Mouse (Mus musculus): ENCODE measurements around the gene Olfr618. TPM values are rescaled to one million over a fixed set of nuclear protein-coding genes. Genes with fewer than 3 reads are reported as not detected.

Olfr618 gene
- polyA plus RNA-seq (2015; fragmentation: Nextera tagmentation; extraction: Ambion mirVana): not detected in 2 replicates

DNA sequence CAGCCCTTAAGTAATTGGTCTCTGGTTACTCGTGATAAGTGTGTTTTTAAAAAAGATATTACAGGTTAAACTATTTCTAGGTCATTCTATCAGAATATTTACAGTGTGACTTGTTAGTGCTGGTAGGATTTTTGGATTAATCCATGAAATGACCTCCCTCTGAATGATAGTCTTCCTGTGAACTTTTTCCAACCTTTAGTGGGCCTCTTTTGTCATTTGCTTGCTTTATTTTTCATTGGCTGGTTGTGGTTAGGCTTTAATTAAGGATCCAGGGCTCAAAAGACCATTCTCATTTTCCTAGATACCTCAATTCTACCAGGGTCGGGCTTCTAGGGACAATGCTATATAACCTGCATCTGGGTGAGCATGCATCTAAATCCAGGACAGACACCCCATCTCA is at the start of gene Olfr618:
TSS of gene Olfr618 (plus strand) at position 301 of the 400 bp plus-strand sequence.

DNA sequence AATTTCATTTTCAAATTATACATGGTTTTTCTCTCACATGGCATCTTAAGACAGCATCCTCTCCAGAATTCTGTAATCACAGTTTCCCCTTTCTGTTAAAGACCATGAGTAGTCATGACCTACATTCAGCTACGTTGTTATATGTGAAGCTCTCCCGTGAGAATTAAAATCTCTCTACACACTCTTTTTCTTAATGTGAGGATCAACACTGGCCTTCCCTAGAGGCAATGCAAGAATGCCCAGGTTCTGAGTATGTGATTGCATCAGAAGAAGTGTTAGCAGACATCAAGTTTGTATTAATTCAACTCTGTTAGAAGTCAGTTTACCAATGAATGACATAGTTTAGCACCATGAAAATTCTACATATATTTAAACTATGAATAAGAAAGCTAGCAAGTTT is 47.3 kb upstream of the Olfr618 start, which contains the start of gene Olfr612:
TSS of gene Olfr612 (minus strand) at position 101 of the 400 bp plus-strand sequence.

DNA sequence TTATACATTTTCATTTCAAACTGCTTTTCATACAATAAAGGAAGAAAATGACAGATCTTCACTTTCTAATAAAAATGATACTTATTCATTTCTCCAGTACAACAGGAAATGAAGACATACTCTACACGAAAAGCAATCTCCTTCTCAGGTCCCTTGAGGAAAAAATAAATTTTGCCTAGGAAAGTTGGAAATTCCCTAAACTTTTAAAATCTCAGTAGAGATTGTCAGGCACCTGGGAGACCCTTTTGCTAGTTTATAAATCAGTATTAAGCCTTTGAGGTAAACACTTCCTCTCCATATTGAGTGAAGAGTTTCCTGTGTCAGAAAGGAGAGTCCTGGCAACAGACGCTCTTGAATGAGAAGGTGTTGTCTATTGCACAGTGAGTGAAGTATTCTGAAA is 42.1 kb upstream of the Olfr618 start, which contains the start of gene Olfr613:
TSS of gene Olfr613 (plus strand) at position 301 of the 400 bp plus-strand sequence.

DNA sequence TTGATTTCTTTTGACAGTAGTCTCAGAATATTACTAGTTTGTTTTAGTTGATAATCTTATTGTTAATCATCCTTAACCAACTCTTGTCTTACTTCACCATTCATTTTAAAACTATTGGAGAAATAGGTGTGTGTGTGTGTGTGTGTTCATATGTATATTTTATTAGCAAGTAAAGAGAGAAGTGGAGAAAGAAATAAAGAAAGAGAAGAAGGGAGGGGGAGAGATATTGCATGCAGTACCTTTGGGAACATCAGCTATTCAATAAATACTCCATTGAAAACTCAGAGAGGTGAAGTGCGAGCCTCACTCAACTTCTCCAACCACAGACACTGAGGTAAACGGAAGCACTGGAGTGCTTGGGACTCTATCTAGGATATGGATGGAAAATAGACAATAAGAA is 34.1 kb upstream of the Olfr618 start, which contains the start of gene Olfr615:
TSS of gene Olfr615 (plus strand) at position 301 of the 400 bp plus-strand sequence.

DNA sequence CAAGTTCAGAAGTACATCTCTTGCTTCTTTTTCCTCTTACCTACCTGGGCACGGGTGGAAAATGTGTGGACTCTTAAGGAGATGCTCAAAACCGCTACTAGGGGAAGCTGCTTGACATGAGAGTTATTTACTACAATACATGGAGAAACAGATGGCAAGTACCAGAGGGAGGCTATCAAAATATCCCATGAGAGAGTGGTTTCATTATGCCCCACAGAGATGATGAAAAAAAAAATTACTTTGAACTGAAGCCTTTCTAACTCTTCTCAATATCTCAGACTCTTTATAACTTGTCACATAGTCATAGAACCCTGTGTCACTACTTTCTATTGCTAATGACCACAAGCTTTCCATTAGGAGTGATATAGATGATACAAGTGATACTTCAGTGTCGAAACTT is 20.9 kb upstream of the Olfr618 start, which contains the start of gene Olfr616:
TSS of gene Olfr616 (minus strand) at position 101 of the 400 bp plus-strand sequence.

DNA sequence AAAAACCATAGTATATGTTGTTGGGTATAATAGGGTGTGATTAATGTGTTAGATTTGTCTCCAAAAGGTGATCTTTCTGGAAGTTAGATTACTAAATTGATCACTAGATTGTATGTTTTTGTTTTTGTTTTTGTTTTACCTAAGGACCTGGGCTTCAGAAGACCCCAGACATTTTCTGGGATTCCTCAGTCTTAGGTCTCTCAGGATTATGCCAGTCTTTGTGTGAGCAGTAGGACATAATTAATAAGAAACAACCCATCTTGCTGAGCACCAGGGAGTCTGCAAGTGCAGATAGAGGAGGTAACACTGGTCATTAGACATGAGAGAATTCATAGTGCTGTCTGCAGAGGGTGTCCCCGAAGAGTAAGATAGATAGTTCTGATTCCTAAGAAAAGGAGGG is 17.1 kb upstream of the Olfr618 start, which contains the start of gene Olfr617:
TSS of gene Olfr617 (plus strand) at position 301 of the 400 bp plus-strand sequence.

DNA sequence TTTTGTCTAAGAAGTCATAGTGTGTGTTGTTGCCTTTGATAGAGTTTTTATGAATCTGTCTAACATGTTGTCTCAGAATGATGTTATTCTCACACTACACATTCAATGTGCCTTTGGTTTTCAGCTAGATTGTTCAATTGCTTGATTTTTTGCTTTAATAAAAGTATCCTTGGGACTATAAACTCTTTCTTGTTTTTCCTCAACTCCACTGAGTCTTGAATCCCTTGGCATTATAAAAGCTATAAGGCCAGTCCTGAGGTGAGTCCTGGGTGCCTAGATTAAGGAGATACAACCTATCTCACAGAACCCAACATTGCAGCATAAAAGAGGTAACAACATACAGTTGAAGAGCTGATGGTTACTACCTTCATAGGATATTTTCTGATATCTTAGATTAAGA is 10.4 kb downstream of the Olfr618 start, which contains the start of gene Olfr619:
TSS of gene Olfr619 (plus strand) at position 301 of the 400 bp plus-strand sequence.

DNA sequence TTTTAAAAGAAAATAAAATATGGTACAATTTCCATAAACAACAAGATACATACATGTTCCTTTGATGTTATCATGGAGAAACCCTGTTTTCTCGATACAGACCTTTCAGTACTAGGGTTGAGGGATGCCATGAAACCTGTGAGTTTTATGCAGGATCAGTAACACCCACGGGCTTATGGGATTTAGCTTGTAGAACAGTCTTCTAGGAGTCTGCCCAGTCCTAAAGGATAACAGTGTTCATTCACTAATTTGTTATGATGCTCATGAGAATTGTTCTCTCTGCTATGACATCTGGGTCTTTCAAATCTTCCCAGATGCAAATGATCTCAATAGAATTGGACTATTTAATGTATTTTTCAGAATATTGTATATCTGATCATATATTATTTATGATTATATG is 22.5 kb downstream of the Olfr618 start, which contains the start of gene Olfr620:
TSS of gene Olfr620 (minus strand) at position 101 of the 400 bp plus-strand sequence.

DNA sequence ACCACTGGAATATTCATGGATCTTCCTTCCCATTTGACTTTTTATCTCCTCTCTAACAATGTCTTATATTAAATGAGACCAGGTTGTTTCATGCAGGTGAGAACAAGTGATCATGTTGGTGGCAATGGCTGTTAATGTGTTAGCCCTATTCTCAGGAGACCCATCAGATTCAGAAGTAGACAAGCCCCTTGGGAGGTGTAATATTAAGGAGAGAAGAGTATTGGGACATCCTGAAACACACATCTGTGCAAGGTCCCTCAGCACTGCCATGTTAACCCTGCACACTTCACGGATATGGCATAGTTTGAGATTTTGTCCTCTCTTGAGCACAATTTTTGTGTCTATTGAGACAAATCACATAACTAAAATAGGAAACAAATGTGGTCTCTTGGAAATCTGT is 52.7 kb downstream of the Olfr618 start, which contains the start of gene Olfr622:
TSS of gene Olfr622 (minus strand) at position 101 of the 400 bp plus-strand sequence.

Small RNA genes lying within 50 kb of the gene (microRNA-seq; reads per million reads assigned to microRNA genes)
- gene Gm26506: not detected

Other genes with a start within 250 kb of the Olfr618 start
- not detected in 2 replicates for gene Olfr600, start 240.4 kb upstream of the Olfr618 start, polyA plus RNA-seq (2015; fragmentation: Nextera tagmentation; extraction: Ambion mirVana)
- gene Olfr601, start 227.4 kb upstream of the Olfr618 start, polyA plus RNA-seq (2015; fragmentation: Nextera tagmentation; extraction: Ambion mirVana): not detected in 2 replicates
- not detected in 2 replicates for gene Olfr603, start 203.9 kb upstream of the Olfr618 start, polyA plus RNA-seq (2015; fragmentation: Nextera tagmentation; extraction: Ambion mirVana)
- not detected in 2 replicates for gene Usp17lc, start 175.0 kb upstream of the Olfr618 start, polyA plus RNA-seq (2015; fragmentation: Nextera tagmentation; extraction: Ambion mirVana)
- not detected in 2 replicates for gene Olfr605, start 144.7 kb upstream of the Olfr618 start, polyA plus RNA-seq (2015; fragmentation: Nextera tagmentation; extraction: Ambion mirVana)
- gene Olfr606, start 141.1 kb upstream of the Olfr618 start, polyA plus RNA-seq (2015; fragmentation: Nextera tagmentation; extraction: Ambion mirVana): not detected in 2 replicates
- not detected in 2 replicates for gene Olfr607, start 126.0 kb upstream of the Olfr618 start, polyA plus RNA-seq (2015; fragmentation: Nextera tagmentation; extraction: Ambion mirVana)
- gene Olfr608, start 120.2 kb upstream of the Olfr618 start, polyA plus RNA-seq (2015; fragmentation: Nextera tagmentation; extraction: Ambion mirVana): not detected in 2 replicates
- gene Olfr609, start 92.0 kb upstream of the Olfr618 start, polyA plus RNA-seq (2015; fragmentation: Nextera tagmentation; extraction: Ambion mirVana): not detected in 2 replicates
- gene Olfr610, start 78.0 kb upstream of the Olfr618 start, polyA plus RNA-seq (2015; fragmentation: Nextera tagmentation; extraction: Ambion mirVana): not detected in 2 replicates
- gene Olfr611, start 69.3 kb upstream of the Olfr618 start, polyA plus RNA-seq (2015; fragmentation: Nextera tagmentation; extraction: Ambion mirVana): not detected in 2 replicates
- not detected in 2 replicates for gene Olfr612, start 47.4 kb upstream of the Olfr618 start, polyA plus RNA-seq (2015; fragmentation: Nextera tagmentation; extraction: Ambion mirVana)
- not detected in 2 replicates for gene Olfr613, start 42.0 kb upstream of the Olfr618 start, polyA plus RNA-seq (2015; fragmentation: Nextera tagmentation; extraction: Ambion mirVana)
- not detected in 2 replicates for gene Olfr615, start 34.0 kb upstream of the Olfr618 start, polyA plus RNA-seq (2015; fragmentation: Nextera tagmentation; extraction: Ambion mirVana)
- gene Olfr616, start 21.0 kb upstream of the Olfr618 start, polyA plus RNA-seq (2015; fragmentation: Nextera tagmentation; extraction: Ambion mirVana): not detected in 2 replicates
- not detected in 2 replicates for gene Olfr617, start 17.0 kb upstream of the Olfr618 start, polyA plus RNA-seq (2015; fragmentation: Nextera tagmentation; extraction: Ambion mirVana)
- gene Olfr619, start 10.5 kb downstream of the Olfr618 start, polyA plus RNA-seq (2015; fragmentation: Nextera tagmentation; extraction: Ambion mirVana): not detected in 2 replicates
- gene Olfr620, start 22.4 kb downstream of the Olfr618 start, polyA plus RNA-seq (2015; fragmentation: Nextera tagmentation; extraction: Ambion mirVana): not detected in 2 replicates
- gene Olfr622, start 52.6 kb downstream of the Olfr618 start, polyA plus RNA-seq (2015; fragmentation: Nextera tagmentation; extraction: Ambion mirVana): not detected in 2 replicates
- gene Olfr623, start 73.6 kb downstream of the Olfr618 start, polyA plus RNA-seq (2015; fragmentation: Nextera tagmentation; extraction: Ambion mirVana): not detected in 2 replicates
- gene Olfr624, start 81.1 kb downstream of the Olfr618 start, polyA plus RNA-seq (2015; fragmentation: Nextera tagmentation; extraction: Ambion mirVana): 0.04 TPM in 2 replicates
- gene Olfr625-ps1, start 92.6 kb downstream of the Olfr618 start, polyA plus RNA-seq (2015; fragmentation: Nextera tagmentation; extraction: Ambion mirVana): not detected in 2 replicates
- gene Olfr243, start 124.6 kb downstream of the Olfr618 start, polyA plus RNA-seq (2015; fragmentation: Nextera tagmentation; extraction: Ambion mirVana): not detected in 2 replicates
- gene Olfr628, start 140.3 kb downstream of the Olfr618 start, polyA plus RNA-seq (2015; fragmentation: Nextera tagmentation; extraction: Ambion mirVana): not detected in 2 replicates
- not detected in 2 replicates for gene Olfr629, start 154.8 kb downstream of the Olfr618 start, polyA plus RNA-seq (2015; fragmentation: Nextera tagmentation; extraction: Ambion mirVana)
- gene Olfr630, start 167.2 kb downstream of the Olfr618 start, polyA plus RNA-seq (2015; fragmentation: Nextera tagmentation; extraction: Ambion mirVana): not detected in 2 replicates
- gene Olfr69, start 181.5 kb downstream of the Olfr618 start, polyA plus RNA-seq (2015; fragmentation: Nextera tagmentation; extraction: Ambion mirVana): not detected in 2 replicates
- gene Olfr68, start 189.6 kb downstream of the Olfr618 start, polyA plus RNA-seq (2015; fragmentation: Nextera tagmentation; extraction: Ambion mirVana): not detected in 2 replicates
- gene Olfr67, start 201.7 kb downstream of the Olfr618 start, polyA plus RNA-seq (2015; fragmentation: Nextera tagmentation; extraction: Ambion mirVana): not detected in 2 replicates
- gene Hbb-bt, start 223.9 kb downstream of the Olfr618 start, polyA plus RNA-seq (2015; fragmentation: Nextera tagmentation; extraction: Ambion mirVana): 239 and 288 TPM in 2 replicates
- 1,091 and 1,331 TPM in 2 replicates for gene Hbb-bs, start 238.0 kb downstream of the Olfr618 start, polyA plus RNA-seq (2015; fragmentation: Nextera tagmentation; extraction: Ambion mirVana)